Mouse (Mus musculus): ENCODE measurements at regions not wholly inside any gene's neighbourhood (a gene's known extent, or its start where the extent isn't known, plus 50 kb on each side); places are given as distances from the start of the nearest gene placed in this dataset.

- DNase-seq (ENCODE audit: low read depth, low spot score) = no peak
These were observed 73.5 kb downstream of the Tmem114 start for GRCm38 (mm10) chr16:8351424-8351823.

GRCm38 (mm10) chr16:8349148-8349547, 75.8 kb downstream of the Tmem114 start:
- no peak for DNase-seq (ENCODE audit: low read depth, low spot score)

DNA sequence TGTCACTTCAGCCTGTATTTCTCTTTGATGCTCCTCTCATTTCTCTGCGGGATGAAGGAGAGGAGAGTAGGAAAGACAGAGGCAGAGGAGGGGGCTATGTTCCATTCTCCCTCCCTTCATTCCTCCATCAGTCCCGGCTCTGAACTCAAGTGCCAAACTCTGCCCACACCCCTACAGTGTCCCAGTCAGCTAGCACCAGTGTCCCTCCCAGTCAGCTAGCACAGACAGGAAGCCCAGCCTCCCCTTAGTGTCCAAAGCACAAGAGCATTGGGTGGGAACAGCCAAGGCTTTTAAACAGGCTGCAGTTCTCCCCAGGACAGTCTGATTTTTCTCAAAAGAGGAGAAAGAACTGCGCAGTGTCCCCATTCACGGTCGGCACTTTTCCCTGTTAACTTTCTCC, 76.3 kb downstream of the Tmem114 start:
- no peak for DNase-seq (ENCODE audit: low read depth, low spot score)

DNA sequence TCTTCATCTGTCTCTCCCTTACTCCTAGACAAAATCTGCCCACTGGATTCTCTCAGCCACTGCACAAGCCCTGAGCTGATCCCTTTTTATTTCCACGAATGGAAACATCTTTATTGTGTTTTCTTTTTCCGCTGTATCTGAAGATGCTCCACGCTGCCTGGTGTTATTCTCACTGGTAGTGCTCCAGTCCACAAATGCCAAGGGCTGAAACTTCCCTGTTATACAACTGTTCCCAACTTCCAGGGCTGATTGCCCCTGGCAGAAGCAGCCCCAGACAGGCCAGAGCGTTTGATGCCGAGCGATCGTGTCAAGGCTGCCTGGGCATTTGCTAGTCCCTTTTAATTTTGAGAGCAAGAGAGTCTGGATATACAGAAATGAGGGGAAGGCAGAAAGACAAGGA, 79.7 kb downstream of the Tmem114 start:
- no peak for DNase-seq (ENCODE audit: low read depth, low spot score)

DNA sequence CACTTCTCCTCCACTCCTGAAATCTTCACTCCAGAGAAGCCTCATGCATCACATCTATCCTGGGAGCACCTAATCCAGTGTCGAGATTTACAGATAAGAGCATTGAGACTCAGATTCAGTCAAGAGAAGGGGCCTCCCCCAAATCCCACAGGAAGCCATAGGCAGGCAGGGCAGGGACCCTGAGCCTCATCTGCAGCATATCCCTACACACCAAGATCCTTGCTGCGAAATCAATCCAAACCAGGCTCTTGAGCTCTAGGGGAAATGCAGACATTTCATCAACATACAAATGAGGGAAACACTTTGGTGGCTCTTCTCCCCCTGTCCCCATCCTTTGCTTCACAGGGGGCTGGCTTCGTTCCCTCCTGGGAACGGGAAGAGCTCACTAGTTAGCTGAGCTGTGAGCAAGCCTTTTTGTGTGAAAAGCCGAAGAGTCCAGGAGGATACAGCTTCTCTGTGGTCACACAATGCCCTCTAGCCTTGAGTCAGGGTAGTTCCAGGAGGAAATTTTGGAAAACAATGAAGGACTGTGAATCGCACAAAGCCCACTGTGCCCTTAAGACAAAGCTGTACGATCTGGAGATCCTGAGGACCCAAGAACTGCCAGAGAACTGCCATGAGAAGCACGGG, 91.7 kb downstream of the Tmem114 start:
- peak; percentile 19 for DNase-seq (ENCODE audit: low read depth, low spot score)

GRCm38 (mm10) chr16:8311996-8312395, 112.9 kb downstream of the Tmem114 start:
- peak; percentile 26 for DNase-seq (ENCODE audit: low read depth, low spot score)

DNA sequence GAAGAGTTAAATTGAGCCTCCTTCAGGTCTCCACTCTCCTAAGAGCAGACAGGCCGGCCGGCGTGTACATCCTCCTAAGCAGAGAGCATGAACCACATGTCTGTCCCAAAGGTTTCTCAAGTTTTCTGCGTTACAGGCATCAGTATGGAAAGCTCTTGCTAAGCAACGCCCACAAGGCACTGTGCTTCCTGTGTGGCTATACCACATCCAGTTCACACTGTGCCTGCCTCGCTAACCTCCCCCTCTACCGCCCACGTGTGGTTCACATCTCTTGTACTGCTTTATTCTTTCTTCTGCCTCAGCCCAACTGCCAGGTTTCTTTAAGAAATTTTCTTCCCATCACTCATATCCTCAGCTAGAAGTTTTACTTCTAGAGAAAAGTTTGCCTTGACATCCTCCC, 118.5 kb downstream of the Tmem114 start:
- DNase-seq (ENCODE audit: low read depth, low spot score) = no peak
